Mouse (Mus musculus) cortical plate, adult 2 months (tissue): Measurements from ENCODE around the gene Rfxap. TPM values are rescaled to one million over a fixed set of nuclear protein-coding genes. Genes with fewer than 3 reads are reported as not detected.
A peak's percentile ranks its signal among the peaks of the same experiment; 100 is the strongest.

ENCODE experiments used
- H3K27ac ChIP-seq: fragments of 200-500 bp; 2 replicates; pipeline ENCODE4 v1.5.1; 2012; ENCODE audit warnings: low read length, control low read depth, inconsistent platforms; ENCODE audit not compliant: insufficient read depth
- H3K4me1 ChIP-seq: fragments of 200-500 bp; 2 replicates; pipeline ENCODE4 v1.6.1; 2011; ENCODE audit warnings: low read length; ENCODE audit not compliant: control insufficient read depth, insufficient read depth
- H3K4me3 ChIP-seq: fragments of 200-500 bp; 2 replicates; pipeline ENCODE4 v1.5.1; 2011; ENCODE audit warnings: mild to moderate bottlenecking, low read length, control low read depth; ENCODE audit not compliant: insufficient read depth
- CTCF ChIP-seq: fragments of 200-500 bp; IDR thresholded peaks from 2 replicates; pipeline ENCODE4 v1.5.1; 2011; ENCODE audit warnings: mild to moderate bottlenecking, control low read depth, low read length; ENCODE audit not compliant: insufficient read depth; ENCODE audit errors: extremely low read depth
- POLR2A ChIP-seq: fragments of 200-500 bp; IDR thresholded peaks from 2 replicates; pipeline ENCODE4 v1.6.1; 2011; ENCODE audit warnings: mild to moderate bottlenecking, low read length, control low read depth; ENCODE audit not compliant: insufficient read depth; ENCODE audit errors: extremely low read depth
- polyA plus RNA-seq: library from polyadenylated mRNA; depleted of rRNA; stranded (reverse); fragments of >200 nt; gene quantifications from 2 replicates; pipeline ENCODE4 v1.2.3, GENCODE M21; 2012; rRNA removed

The Rfxap gene
- polyA plus RNA-seq, 1 experiment, result 48.3 TPM

DNA sequence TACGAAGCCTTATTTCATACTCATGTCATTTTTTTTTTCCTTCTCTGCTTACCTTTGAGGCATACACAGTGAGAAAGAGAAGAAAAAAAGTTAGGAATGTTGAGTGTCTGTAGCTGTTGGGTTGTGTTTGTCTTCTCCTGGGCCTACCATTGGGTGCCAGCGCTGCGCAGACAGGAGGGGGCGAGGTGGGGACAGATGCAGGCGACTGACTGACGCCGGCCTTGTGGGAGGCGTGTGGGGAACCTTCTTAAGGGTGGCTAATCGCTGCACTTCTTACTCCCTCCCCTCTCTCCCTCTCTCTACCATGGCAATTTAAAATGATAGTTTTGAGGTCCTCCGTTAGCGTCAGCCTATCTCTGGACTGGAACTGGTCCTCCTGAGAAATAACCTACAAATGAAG is 51.5 kb downstream of the Rfxap start:
- TF ChIP-seq POLR2A, result 0 out of 2 replicates have a peak, but pooled peaks have one; percentile 21
- TF ChIP-seq CTCF, result no peak
- peak overlapping the region; percentile 52 for H3K4me3 ChIP-seq
- H3K4me1 ChIP-seq, result no peaks in the 10 kb centered on the region
- no peak overlapping the region for H3K27ac ChIP-seq

DNA sequence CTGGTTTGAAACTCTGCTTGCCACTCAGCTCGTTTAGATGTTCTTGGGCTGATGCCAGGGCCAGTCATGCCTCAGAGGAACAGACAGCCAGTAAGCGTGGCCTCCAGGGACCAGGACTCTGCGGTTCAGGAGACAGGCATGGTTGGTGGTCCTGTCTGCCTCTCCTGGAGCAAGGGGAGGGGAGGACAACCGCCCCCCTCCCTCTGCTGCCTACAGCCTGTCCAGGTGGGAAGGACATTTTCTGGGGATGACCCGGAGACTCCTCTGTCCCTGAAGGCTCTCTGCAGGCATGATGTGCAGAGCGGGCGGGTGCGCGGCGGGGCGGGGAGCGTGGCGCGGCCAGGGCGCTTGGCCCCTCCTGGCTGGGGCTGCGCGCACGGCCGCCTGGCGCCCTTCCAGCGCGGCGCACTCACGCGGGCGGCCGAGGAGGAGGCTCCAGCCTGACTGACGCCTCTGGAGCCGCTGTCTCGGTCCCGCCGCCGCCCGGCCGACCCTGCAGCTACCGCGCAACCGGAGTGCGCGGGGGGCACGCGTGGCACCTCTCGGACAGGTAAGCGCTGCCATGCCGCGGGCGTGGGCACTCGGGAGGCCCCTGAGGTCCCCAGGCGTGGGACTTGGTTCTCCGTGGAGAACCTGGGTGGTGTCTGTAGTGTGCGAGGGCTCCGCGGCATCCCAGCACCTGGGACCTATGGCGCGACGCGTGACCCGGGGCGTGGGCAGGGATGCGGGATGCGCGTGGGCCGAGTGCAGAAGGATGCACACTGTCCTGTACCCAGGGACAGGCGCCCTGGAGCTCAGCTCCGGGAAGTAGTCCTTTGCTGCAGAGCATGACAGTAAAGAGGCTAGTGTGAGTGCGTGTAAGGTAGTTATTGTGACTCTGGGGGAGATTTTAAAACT is 52.2 kb downstream of the Rfxap start, which contains the start of gene Smad9:
Gene Smad9 (plus strand): TSS at position 438 of the 897 bp plus-strand sequence.
- TF ChIP-seq POLR2A (no peak), CTCF (no peak)
- H3K27ac ChIP-seq, result peak within 1 kb of the TSS; percentile 61
- peak within 1 kb of the TSS; percentile 52 for H3K4me3 ChIP-seq
- no peaks in the 10 kb centered on the region for H3K4me1 ChIP-seq

DNA sequence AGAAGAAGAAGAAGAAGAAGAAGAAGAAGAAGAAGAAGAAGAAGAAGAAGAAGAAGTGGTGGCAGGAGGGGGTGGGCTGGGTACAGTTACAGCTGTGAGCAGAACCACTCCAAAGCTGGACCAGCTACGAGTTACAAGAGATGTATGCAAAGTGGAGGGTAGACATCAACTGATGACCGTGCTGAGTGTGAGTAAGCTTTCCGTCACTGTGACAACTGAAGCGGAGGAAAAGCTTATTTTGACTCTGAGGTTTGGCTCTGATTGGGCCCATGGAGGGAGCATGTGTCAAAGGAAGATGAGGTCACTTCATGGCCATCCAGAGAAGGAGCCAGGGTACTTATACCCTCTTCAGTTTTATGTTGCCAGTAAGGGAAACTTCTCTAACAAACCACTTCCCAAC is 54.2 kb downstream of the Rfxap start:
- H3K27ac ChIP-seq, result no peak overlapping the region
- TF ChIP-seq CTCF (no peak), POLR2A (no peak)
- no peak overlapping the region for H3K4me3 ChIP-seq
- H3K4me1 ChIP-seq, result no peaks in the 10 kb centered on the region

Other genes starting within 250 kb of the Rfxap start
- 45.0 and 50.3 TPM in 2 replicates for gene Supt20, start 115.0 kb downstream of the Rfxap start, polyA plus RNA-seq
- gene Gm21958, start 93.4 kb downstream of the Rfxap start, polyA plus RNA-seq, result not detected in 2 replicates
- gene Exosc8, start 72.4 kb downstream of the Rfxap start, polyA plus RNA-seq, result 41.7 and 44.7 TPM in 2 replicates
- 23.2 and 24.6 TPM in 2 replicates for gene Alg5, start 72.3 kb downstream of the Rfxap start, polyA plus RNA-seq
- 5.3 and 5.7 TPM in 2 replicates for gene Smad9, start 52.2 kb downstream of the Rfxap start, polyA plus RNA-seq
- 13.9 and 16.8 TPM in 2 replicates for gene Sertm1, start 108.1 kb upstream of the Rfxap start, polyA plus RNA-seq
- 1.8 and 2.8 TPM in 2 replicates for gene Ccna1, start 247.7 kb upstream of the Rfxap start, polyA plus RNA-seq